Mouse (Mus musculus) 3134 (cell line): ENCODE measurements at regions not wholly inside any gene's neighbourhood (a gene's known extent, or its start where the extent isn't known, plus 50 kb on each side); places are given as distances from the start of the nearest gene placed in this dataset.
A peak's percentile ranks its signal among the peaks of the same experiment; 100 is the strongest.

ENCODE experiments used
- DNase-seq: peaks from one replicate; pipeline ENCODE4 v3.0.0-alpha.2; 2011; ENCODE audit warnings: low spot score; ENCODE audit not compliant: insufficient read length; ENCODE audit errors: extremely low read depth

DNA sequence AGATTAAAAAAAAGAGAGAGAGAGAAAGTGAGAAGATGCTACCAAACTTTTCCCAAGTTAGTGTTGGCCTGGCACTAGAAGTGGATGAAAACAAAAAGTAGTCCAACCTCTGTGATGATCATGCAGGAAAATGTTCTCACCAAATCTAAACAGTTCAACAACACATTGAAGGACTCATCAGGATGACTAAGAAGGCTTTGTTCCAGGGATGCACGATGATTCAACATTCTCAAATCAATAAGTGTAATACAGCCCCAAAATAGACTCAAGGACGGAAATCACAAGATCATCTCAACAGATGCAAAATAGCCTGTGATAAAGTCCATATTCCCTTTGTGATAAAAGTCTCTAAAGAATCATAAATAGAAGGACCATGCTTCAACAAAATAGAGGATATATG, 106.3 kb downstream of the Cysltr2 start:
- DNase-seq, result no peak

DNA sequence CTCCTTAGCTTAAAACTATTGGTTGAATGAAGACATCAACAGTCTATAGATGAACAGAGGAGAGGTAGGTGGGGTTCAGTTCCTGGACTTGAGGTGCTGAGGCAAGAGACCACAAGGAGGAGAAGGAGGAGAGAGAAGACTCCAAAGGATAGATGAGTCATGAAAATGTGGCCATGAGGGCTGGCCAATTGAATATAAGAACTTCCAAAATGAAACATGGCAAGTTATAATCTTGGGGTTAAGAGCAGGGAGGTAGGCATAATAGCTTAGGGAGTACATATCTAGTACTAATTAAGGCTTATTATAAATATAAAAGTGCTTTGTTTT, 109.9 kb downstream of the Cysltr2 start:
- DNase-seq, result no peak

DNA sequence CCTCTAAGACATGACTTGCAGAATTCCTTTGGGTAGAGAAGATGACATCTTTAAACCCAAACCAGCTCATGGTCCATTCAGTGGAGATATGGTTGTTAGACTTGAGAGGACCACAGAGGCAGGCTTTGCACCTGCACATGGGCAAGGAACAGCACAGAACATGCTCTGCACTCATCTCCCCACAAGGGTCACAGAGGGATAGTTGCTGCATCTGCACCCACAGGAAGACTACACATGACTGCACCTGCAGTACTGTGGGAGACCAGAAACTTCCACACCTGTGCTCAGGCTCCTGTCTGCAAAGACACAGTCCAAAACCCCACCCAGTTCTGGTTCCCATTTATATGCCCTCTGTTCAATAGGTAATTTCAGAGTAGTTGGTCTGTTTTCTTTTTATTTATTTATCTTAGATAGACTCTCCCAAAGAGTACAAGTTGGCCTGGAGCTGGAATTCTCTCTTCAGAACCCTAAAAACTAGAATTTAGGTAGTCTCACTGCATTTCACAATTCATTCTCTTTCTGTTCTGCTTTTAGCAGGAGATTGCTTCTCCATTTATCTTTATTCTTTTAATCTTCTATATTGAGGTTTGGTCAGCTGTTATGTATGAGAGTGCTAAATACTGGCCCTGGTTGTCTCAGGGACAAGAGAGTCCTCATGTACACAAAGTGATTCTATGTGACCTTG, 110.4 kb downstream of the Cysltr2 start:
- DNase-seq, result no peak

DNA sequence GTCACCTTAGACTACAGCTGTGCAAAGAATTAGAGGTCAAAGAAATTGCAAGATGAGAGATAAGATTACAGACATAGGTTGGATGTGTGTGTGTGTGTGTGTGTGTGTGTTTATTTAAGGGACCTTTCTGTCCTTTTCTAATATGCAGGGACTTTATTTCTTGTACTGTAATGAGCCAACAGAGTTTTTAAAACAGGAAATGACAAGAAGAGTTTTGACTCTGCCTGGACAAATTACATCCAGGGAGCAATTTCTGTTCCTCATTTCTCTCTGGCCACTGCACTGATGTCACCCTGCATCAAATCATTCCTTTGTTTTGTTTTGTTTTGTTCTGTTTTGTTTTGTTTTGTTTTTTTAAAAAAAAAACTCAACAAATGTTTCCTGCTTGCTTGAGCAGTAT, 115.3 kb downstream of the Cysltr2 start:
- DNase-seq, result no peak

DNA sequence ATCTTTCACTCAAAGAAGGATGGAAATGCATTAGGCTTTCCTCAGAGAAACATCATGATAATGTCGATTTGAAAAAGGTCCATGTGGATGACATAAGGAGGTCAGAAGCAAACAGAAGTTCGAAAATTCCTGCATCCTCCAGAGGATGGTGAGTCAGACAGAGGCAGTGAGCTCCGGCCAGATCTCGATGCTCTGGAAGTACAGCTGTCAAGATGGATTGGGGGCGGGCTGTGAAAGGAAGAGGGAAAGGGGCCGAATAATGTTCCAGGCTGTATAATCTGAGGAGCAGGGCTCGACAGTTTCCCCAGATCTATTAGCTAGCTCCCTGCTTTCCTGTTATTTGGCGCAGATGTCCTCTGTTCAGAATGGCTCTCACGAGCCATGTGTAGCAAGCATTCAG, 116.6 kb downstream of the Cysltr2 start:
- DNase-seq, result no peak

DNA sequence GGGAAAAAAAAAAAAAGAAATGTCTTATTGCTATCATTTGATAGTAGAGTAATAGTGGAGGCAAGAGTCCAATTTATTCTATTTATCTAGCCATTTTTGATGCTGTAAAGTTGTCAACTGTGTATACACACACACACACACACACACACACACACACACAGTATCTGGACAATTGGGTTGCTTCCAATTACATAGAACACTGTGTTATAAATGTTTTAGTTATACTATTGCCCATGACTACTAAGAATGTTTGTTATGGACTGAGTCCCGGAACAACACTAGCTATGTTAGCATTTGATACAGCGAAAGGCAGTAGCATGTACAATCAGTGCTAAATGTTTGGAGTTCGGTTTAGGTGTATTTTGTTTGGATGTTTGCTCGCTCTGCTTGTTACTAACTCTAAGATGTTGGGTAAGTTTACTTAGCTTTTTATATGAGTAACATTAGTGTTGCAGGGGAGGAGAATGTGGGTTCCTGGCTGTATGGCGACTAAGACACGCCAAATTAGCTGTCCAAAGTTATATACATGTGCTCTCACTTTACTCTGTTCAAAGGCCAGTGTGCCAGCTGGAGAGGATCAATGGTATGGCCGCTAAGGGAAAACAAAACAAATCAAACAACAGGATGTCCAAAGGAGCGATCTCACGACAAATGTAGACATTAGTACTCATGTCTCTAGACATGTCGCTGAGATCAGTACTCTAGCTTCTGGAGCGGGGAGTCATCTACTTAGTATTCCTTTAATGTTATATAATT, 147.6 kb downstream of the Cysltr2 start:
- no peak for DNase-seq

DNA sequence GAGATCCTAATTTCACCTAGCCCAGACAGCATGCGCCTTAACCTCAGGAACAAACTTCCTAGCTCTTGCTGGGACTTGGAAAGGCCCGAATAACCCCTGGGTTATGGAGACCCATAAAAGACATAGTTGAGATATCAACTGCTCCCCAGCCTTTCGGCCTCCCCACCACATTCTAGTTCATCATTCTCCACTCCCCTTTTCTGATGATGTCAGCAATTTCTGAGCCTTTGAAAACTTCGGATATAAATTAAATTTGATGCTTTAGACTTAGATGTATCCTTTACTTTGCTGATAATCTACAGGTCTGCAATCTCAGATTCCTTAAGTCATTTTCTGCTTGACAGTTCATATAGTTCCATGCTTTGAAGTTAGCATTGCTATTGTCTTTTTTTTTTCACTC, 149.3 kb downstream of the Cysltr2 start:
- no peak for DNase-seq

DNA sequence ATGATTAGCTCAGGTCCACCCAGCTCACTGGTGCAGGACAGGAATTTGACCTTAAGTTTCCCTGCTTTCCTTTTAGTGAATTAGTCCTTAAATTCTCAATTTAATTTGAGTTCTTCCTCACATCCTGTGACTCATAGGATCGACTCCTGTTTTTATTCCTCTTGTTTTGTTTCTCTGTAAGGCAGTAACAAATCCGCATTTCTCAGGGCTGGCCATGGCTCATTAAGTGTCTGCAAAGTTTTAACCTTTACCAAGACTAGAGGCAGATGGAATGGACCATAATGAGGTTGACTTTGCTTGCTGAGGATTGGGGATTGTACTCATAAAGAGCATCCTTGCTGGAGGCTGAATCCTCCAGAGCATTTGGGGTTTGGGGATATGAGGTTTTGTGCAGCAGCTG, 156.6 kb downstream of the Cysltr2 start:
- no peak for DNase-seq

DNA sequence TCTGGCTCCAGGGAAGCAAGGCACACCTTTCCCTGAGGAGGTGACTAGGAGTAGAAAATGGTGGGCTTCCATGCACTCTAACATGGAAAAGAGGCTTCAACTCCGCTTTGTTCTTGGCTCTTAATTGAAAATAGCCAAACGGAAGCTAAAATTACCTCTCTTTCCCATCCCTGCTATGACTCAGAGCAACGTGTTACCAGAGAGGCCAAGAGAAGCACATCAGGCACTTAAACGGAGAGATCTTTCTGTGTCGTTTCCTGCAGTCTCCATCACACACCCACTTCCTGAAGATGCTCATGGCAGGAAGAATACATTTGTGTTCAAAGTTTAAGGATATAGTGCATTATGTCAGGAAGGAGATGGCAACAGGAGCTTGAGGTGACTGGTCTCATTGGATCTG, 159.3 kb downstream of the Cysltr2 start:
- DNase-seq, result peak; percentile 58

DNA sequence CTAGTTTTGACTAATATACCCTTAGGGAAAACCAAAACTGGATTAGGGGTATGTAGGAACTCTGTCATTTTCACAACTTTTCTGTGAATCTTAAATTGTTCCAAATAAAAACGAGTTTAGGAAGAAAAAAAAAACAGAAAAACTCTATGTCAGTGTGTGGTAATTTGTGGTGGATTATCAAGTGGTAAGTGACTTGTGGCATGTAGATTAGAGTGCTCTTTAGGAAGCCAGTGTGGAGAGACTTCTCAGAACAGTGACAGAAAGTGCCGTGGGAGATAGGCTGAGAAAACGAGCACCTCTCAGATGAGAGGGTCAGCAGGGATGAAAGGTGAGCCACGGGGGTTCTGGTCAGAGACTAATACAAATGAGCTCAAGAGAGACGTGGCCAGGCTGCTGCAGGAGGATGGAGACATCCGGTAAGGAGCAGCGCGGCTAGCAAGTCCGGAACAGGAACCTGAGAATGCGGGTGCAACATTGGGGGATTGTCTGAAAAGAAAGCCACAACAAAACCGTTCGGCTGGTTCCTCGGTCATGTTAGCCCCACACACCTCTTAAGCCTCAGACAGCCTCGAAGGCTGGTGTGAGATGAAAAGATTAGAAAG, 161.3 kb downstream of the Cysltr2 start:
- peak; percentile 17 for DNase-seq

DNA sequence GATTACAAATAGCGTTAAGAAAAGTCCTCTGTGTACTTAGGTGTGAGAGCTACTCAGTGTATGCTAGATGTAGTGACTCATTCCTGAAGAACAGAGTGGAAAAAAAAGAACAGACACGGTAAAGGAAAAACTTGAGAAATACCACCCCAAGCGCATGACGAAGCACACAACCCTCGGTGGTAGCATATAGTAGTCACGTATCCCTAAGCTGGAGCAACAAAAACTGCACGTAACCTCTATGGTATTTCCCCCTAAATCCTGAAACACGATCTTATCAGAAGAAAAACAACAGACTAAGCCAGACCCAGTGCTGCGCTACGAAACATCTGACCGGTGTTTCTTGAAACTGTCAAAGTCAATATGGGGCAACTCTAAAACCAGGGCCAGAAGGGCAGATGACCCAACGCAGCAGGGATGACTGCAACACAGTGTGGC, 162.0 kb downstream of the Cysltr2 start:
- peak; percentile 76 for DNase-seq

DNA sequence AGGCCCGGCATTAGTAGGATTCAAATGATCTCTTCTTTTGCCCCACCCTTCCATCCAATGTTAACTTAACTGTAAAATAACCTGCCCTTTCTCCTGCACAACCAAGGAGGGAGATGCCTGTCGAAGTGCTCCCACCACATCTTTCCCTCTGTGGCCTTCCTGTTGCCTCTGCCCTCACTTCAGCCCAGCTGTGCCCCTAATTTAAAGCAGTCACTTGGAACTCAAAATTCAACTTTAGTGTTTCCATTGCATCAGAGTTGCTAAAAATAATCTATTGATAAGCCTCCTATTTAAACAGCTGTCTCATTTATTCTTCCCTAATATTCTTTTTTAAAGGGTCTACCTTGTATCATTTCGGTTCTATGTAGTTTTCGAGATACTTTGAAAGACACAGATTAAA, 163.1 kb downstream of the Cysltr2 start:
- DNase-seq, result no peak

DNA sequence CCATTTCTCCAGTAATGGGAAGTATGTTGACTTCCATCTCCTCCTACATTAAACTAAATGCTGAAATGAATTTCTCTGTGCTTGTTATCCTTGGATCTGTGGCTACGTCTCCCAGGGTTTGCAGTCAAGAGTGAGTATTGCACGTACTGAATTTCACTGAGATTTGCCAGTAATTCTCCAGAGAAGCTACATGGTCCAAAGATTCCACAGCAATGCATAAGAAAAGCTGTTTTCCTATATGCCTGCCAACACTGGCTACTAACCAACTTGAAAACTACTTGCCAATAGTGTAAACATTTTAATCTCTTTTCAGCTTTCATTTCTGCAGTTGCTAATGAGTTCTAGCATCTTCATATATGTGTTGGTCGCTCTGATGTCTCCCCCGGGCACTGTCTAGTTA, 164.4 kb downstream of the Cysltr2 start:
- DNase-seq, result no peak

DNA sequence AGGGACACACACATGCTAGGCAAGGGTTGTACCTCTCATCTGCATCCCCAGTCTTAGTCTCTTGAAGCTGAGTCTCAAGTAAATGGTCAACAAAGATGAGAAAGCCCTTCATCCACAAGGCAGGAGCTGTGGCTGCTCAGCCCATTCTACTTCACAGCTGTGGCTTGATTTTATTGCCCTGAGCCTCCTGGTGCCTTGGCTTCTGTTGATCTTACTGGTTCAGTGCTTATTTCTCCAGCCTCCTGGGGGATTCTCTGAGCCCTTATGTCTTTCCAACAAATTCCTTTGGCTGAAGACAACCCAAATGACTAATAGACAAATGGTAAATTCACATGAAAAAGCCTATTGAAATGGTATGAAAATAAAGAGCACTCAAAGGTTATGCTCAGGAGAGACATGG, 167.3 kb upstream of the Fndc3a start:
- peak; percentile 20 for DNase-seq

DNA sequence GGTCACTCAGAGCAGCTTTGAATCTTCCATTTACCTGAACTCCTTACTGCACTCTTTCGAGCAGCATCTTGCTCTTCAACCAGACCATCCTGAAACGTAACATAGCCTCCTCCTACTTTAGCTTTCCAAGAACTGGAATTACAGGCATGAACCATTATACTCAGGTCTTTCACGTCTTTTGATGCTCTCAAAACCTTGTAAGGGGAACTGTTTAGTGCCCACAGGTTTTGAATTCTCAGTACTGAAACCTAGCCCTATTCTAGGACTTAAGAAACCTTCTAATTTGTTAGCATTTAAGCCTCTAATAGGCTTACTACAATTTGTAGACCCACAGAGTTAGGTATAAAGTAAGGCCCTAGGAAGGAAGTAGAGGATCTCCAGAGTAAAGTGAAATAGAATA, 163.7 kb upstream of the Fndc3a start:
- no peak for DNase-seq

DNA sequence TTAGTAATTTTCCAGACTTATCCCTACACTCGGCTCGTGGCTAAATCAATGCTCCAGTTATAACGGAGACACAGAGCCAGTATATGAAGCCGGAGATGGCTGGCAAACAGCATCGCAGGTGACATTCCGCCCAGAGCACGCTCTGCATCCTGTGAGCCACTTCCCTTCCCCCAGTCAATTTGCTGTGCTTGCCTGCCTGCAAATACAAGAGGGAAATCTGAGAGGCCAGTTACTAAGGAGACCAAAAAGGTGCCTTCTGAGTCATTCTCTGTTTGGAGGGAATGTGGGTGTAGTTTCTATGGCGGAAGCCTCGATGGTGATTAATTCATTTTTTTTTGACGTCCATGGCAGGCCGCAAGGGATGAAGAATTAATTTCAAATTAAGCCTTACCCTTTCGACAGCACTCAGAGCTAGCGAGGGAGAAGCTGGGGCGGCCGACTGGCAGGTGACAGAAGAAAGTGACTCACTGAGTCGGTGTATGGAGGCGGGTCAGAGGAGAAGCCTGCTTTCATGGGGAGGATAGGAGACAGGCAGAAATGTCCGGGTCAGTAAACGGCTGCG, 159.5 kb upstream of the Fndc3a start:
- peak; percentile 72 for DNase-seq

DNA sequence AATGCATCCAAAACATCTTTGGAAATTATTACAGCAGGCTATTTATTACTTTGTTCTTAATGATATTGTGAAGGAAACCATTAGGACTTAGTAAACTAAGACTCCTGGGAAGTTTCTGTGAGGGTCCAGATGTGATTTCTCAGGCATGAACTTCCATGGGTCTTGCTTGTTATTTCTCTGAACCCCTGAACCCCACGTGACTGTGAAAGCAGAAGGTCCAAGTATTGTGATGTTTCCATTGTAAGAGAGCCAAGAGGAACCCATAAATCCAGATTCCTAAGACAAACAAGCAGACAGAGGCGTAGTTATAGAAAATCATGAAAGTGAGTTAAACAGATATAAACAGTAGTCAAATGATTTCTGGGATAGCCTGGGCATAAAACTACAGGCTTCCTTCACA, 157.1 kb upstream of the Fndc3a start:
- DNase-seq, result no peak

DNA sequence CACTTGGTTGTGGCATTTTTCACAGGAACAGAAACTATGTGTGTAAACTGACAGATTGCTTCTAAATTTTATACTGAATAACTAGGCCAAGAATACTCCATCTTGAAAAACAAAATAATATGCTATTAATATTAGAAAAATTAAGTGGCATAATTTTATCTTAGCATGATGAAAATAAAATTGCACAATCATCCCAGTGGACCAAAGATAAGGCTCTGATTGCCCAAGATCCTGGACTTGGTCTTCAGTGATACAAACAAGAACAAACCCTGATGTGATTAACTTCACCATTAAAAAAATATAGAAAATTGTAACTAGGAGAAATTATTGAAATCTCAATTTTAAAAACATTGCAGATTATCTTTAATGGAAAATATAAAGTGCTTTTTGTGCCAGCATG, 155.7 kb upstream of the Fndc3a start:
- no peak for DNase-seq

DNA sequence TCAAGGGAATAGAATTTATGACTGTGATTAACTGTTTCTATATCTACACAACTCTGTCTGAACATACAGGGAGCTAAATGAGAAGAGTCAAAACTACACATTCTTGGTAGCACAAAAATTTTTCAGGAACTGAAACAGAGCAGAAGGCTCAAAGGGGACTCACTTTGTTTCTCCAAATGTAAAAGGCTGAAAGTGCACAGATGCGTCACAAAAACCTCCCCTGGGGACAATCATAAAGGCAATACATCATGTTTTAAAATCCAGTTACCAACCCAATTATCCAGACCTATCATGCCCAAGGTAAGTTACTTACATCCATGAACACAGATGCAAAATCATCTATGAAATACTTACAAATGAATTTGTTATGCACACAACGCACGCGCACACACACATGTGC, 155.0 kb upstream of the Fndc3a start:
- DNase-seq, result no peak

DNA sequence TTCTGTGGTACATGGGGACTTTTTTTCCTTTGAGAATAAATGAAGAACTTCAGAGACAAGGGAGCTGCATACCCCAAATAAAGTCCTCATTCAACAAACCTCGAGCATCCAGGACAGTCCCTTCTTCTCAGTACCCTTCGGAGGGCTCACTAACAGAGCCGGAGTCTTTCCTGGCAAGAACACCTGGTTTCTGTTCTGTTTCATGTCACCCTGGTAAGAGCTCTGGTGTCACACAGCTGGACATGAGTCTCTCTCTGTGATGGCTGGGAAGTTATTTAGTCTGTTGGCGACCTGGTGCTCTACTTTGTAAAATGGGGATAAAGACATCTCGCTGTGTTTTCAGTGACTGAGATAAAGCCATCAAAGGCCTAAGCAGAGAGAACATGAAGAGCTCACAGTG, 154.3 kb upstream of the Fndc3a start:
- no peak for DNase-seq

DNA sequence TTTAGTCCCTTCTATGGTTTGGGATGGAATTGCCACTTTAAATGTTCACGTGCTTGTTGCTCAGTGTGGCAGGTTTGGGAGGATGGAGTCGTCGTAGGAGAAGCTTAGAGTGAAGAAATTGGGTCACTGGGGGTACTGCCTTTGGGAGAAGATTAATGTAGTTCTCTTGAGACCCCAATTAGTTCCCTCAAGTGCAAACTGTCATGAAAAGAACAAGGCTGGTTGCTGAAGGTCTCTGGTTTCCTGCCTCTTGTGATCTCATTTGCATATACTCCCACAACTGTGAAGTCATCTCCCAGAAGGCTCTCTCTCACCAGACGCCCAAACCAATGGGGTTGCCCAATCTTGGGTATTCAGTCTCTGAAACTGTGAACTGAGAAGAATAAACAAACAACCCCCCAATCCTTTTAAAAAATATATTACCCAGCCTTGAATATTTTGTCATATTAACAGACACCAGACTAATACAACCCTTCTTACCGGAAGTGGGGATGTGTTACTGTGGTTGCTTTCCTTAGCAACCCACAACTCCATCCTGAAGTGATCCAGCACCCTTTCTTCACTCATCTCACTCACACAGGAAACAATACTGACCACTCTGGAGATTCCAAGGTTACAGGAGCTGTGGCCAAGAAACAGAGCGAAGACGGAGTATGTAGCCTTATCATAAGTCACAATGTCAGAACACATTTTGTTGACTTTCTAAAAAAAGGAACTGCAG, 153.2 kb upstream of the Fndc3a start:
- no peak for DNase-seq
